In genomic region chr5:103936906-103937589, GRCm38 (mm10) we compare ENCODE assay signal across 7 mouse cellular contexts. TPM values are rescaled to one million over a fixed set of nuclear protein-coding genes. Genes with fewer than 3 reads are reported as not detected.
DNase-seq lines count a peak whose midpoint lies in the region; ATAC-seq and TF ChIP-seq lines count a peak whose summit lies in the region.

No protein-coding gene starts in this region.

- H3K4me3 ChIP-seq in testis, adult 2 months (ENCODE audit: control insufficient read depth, low read depth, low read length), result no peak overlapping the region
- no peak overlapping the region; a peak in 1 of 4 replicates for H3K4me3 ChIP-seq in heart, embryonic 14.5 days (ENCODE audit: control insufficient read depth in 1 of 2, insufficient read depth in 1 of 2, low read depth in 1 of 2, low read length in 2 of 2)
- no peak overlapping the region for H3K4me3 ChIP-seq in liver, embryonic 14.5 days (ENCODE audit: insufficient read depth in 1 of 2, low read depth in 2 of 2, low read length in 2 of 2)
- no peak overlapping the region for H3K4me3 ChIP-seq in stomach, embryonic 14.5 days (ENCODE audit: low read depth, low read length)

- H3K27ac ChIP-seq in testis, adult 2 months (ENCODE audit: control insufficient read depth, insufficient read depth, low read depth, low read length), result no peak overlapping the region
- peak overlapping the region; percentile 74 to 78 for H3K27ac ChIP-seq in heart, embryonic 14.5 days (replicated peaks in 1 of 2; ENCODE audit: control insufficient read depth in 1 of 2, insufficient read depth in 1 of 2, low read depth in 2 of 2, low read length in 2 of 2)
- H3K27ac ChIP-seq in liver, embryonic 14.5 days, result no peak overlapping the region
- H3K27ac ChIP-seq in stomach, embryonic 14.5 days (ENCODE audit: low read length), result no peak overlapping the region

- 0 out of 2 replicates have a peak overlapping the region, but pooled peaks have one; percentile 0 for H3K4me2 ChIP-seq in heart, embryonic 14.5 days (ENCODE audit: low read length)
- no peak overlapping the region for H3K4me2 ChIP-seq in liver, embryonic 14.5 days (ENCODE audit: low read depth)
- H3K4me2 ChIP-seq in stomach, embryonic 14.5 days (replicated peaks; ENCODE audit: low read depth, low read length), result no peak overlapping the region

- no peaks in the 10 kb centered on the region for H3K27me3 ChIP-seq in testis, adult 2 months (ENCODE audit: control insufficient read depth, insufficient read depth, low read length)
- H3K27me3 ChIP-seq in heart, embryonic 14.5 days (ENCODE audit: control insufficient read depth, insufficient read depth, low read length), result no peaks in the 10 kb centered on the region
- H3K27me3 ChIP-seq in liver, embryonic 14.5 days (ENCODE audit: control insufficient read depth, insufficient read depth, low read length), result no peaks in the 10 kb centered on the region
- no peaks in the 10 kb centered on the region for H3K27me3 ChIP-seq in stomach, embryonic 14.5 days (ENCODE audit: control insufficient read depth, insufficient read depth, low read length)

- peak; percentile 62; the same call in 1 of the 2 replicates for TF ChIP-seq CTCF in testis, adult 2 months (IDR thresholded peaks at IDR 0.05; ENCODE audit: control insufficient read depth, insufficient read depth, insufficient replicate concordance, low read depth, low read length)
- peak; percentile 69 for TF ChIP-seq CTCF in liver, embryonic 14.5 days (IDR thresholded peaks at IDR 0.05; ENCODE audit: low read depth)

- no peaks in the 10 kb centered on the region for H3K9me3 ChIP-seq in heart, embryonic 14.5 days (ENCODE audit: control insufficient read depth, low read length)
- no peaks in the 10 kb centered on the region for H3K9me3 ChIP-seq in liver, embryonic 14.5 days (ENCODE audit: control insufficient read depth, low read length)
- no peaks in the 10 kb centered on the region for H3K9me3 ChIP-seq in stomach, embryonic 14.5 days (ENCODE audit: control insufficient read depth, low read depth, low read length)

- TF ChIP-seq EP300 in liver, embryonic 14.5 days (IDR thresholded peaks at IDR 0.05; ENCODE audit: low read depth), result no peak

- TF ChIP-seq POLR2A in testis, adult 2 months (IDR thresholded peaks at IDR 0.05; ENCODE audit: control insufficient read depth, low read depth, low read length), result no peak

- H3K4me1 ChIP-seq in testis, adult 2 months (ENCODE audit: control insufficient read depth, insufficient read depth, low read length), result no peaks in the 10 kb centered on the region; the same call in 1 of the 2 replicates
- H3K4me1 ChIP-seq in heart, embryonic 14.5 days (ENCODE audit: control insufficient read depth in 2 of 2, insufficient read depth in 2 of 2, low read length in 2 of 2), result peaks cover 7 to 18% of the 10 kb centered on the region in 2 experiments
- H3K4me1 ChIP-seq in liver, embryonic 14.5 days (replicated peaks; ENCODE audit: control insufficient read depth in 2 of 2, insufficient read depth in 2 of 2, low read length in 1 of 2), result no peaks in the 10 kb centered on the region
- H3K4me1 ChIP-seq in stomach, embryonic 14.5 days (ENCODE audit: control insufficient read depth, insufficient read depth, low read length), result peaks cover 7% of the 10 kb centered on the region; the same call in 1 of the 2 replicates

- no peak for DNase-seq in testis, postnatal 14 days (ENCODE audit: low spot score)
- DNase-seq in brain, adult 2 months (ENCODE audit: low read depth, low spot score), result peak; percentile 54
- no peak for DNase-seq in liver, embryonic 14.5 days (ENCODE audit: low read depth in 3 of 3, low spot score in 3 of 3)
- no peak for DNase-seq in right cerebral cortex, postnatal 14 days

- WGBS in heart, embryonic 14.5 days, result 27% methylated on average over 14 of the region's 14 CpGs
- 56% methylated on average over 14 of the region's 14 CpGs for WGBS in liver, embryonic 14.5 days (ENCODE audit: insufficient replicate concordance)
- 29% methylated on average over 14 of the region's 14 CpGs for WGBS in stomach, embryonic 14.5 days

- H3K9ac ChIP-seq in heart, embryonic 14.5 days (ENCODE audit: low read length), result no peak overlapping the region
- H3K9ac ChIP-seq in liver, embryonic 14.5 days (replicated peaks), result no peak overlapping the region
- no peak overlapping the region for H3K9ac ChIP-seq in stomach, embryonic 14.5 days (replicated peaks; ENCODE audit: low read depth, low read length)

- ATAC-seq in heart, embryonic 14.5 days (ENCODE audit: insufficient number of reproducible peaks, insufficient read depth, low FRiP score, low read depth), result peak; percentile 84
- ATAC-seq in liver, embryonic 14.5 days (ENCODE audit: insufficient read depth), result no peak
- ATAC-seq in stomach, embryonic 14.5 days (ENCODE audit: insufficient number of reproducible peaks, insufficient read depth, low FRiP score, low read depth), result peak; percentile 78; the same call in 1 of the 2 replicates

- no peaks in the 10 kb centered on the region for H3K36me3 ChIP-seq in testis, adult 2 months (ENCODE audit: control insufficient read depth, insufficient read depth, low read length)
- H3K36me3 ChIP-seq in heart, embryonic 14.5 days (ENCODE audit: control insufficient read depth, insufficient read depth, low read length), result no peaks in the 10 kb centered on the region
- H3K36me3 ChIP-seq in liver, embryonic 14.5 days (replicated peaks; ENCODE audit: control insufficient read depth, insufficient read depth, low read depth), result no peaks in the 10 kb centered on the region
- no peaks in the 10 kb centered on the region for H3K36me3 ChIP-seq in stomach, embryonic 14.5 days (ENCODE audit: control insufficient read depth, insufficient read depth, low read length)

RNA-seq across cellular contexts. Expression of gene Klhl8, which starts 26.0 kb away (rescaled TPM):
- polyA plus RNA-seq in testis, adult 2 months (2012; rRNA removed), result 15.3 and 16.7 TPM in 2 replicates
- polyA plus RNA-seq in heart, embryonic 14.5 days (2014; fragmentation: Nextera tagmentation; extraction: Ambion mirVana), result 11.9 and 14.2 TPM in 2 replicates
- polyA plus RNA-seq in liver, embryonic 14.5 days (2012; rRNA removed), result 0.83 and 0.98 TPM in 2 replicates
- 0.99 and 1.7 TPM in 2 replicates for polyA plus RNA-seq in liver, embryonic 14.5 days (2014; fragmentation: Nextera tagmentation; extraction: Ambion mirVana)
- 15.0 and 15.8 TPM in 2 replicates for polyA plus RNA-seq in stomach, embryonic 14.5 days (2014; fragmentation: Nextera tagmentation; extraction: Ambion mirVana)

RNA-seq across cellular contexts. Expression of gene Hsd17b13, which starts 40.2 kb away (rescaled TPM):
- 0.12 TPM in 2 replicates for polyA plus RNA-seq in testis, adult 2 months (2012; rRNA removed)
- not detected in 2 replicates for polyA plus RNA-seq in heart, embryonic 14.5 days (2014; fragmentation: Nextera tagmentation; extraction: Ambion mirVana)
- 3.2 and 5.3 TPM in 2 replicates for polyA plus RNA-seq in liver, embryonic 14.5 days (2012; rRNA removed)
- polyA plus RNA-seq in liver, embryonic 14.5 days (2014; fragmentation: Nextera tagmentation; extraction: Ambion mirVana), result 8.3 and 10.9 TPM in 2 replicates
- polyA plus RNA-seq in stomach, embryonic 14.5 days (2014; fragmentation: Nextera tagmentation; extraction: Ambion mirVana), result 0.38 and 0.39 TPM in 2 replicates

Comparison
In these comparisons a context has a peak if more than half of its experiments do, and no peak if none do; other contexts are left out.
1. H3K27ac ChIP-seq: peak in heart, embryonic 14.5 days (2 of 2); none in testis, adult 2 months (single experiment), liver, embryonic 14.5 days (single experiment) and stomach, embryonic 14.5 days (single experiment).